Mouse (Mus musculus) brain, embryonic 14.5 days (tissue): ENCODE measurements around the gene Apobec4.

Experiments
- CTCF ChIP-seq: fragments of 200-500 bp; IDR thresholded peaks from 2 replicates; pipeline ENCODE4 v1.5.1; 2012; ENCODE audit warnings: inconsistent platforms, mild to moderate bottlenecking, moderate library complexity, borderline replicate concordance; ENCODE audit not compliant: insufficient read depth, insufficient read length; ENCODE audit errors: extremely low read depth
- POLR2A ChIP-seq: fragments of 200-500 bp; IDR thresholded peaks from 2 replicates; pipeline ENCODE4 v1.6.1; 2012; ENCODE audit warnings: mild to moderate bottlenecking, inconsistent platforms, borderline replicate concordance; ENCODE audit not compliant: poor library complexity, insufficient read depth, insufficient read length, severe bottlenecking; ENCODE audit errors: extremely low read depth

DNA sequence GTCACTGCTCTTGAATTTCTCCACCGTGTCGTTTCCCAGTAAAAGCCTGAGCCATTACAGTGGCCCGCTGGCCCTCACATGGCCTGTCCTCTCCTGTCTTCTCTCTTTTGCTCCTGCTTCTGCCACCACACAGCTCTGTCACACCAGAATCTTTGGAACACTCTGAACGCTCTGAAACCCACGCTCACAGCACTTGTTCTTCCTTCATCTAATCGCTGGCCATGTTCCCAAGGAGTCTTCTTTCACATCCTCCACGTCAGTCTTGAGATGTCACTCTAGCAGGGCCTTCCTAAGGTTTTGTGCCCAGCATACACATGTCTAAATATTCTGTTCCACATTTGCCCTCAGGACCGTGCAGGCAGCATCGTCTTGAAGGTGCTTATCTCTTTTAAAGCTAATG lies 20.7 kb downstream of the Apobec4 start:
- TF ChIP-seq CTCF (no peak), POLR2A (no peak)
